Mouse (Mus musculus): ENCODE data around the gene Scrn1.

- no peak for TF ChIP-seq CTCF (conservative IDR thresholded peaks at IDR 0.05; ENCODE audit: low read length)
- TF ChIP-seq POU5F1 (IDR thresholded peaks at IDR 0.05; ENCODE audit: borderline replicate concordance, low read length) = no peak
These were observed 7.8 kb downstream of the Scrn1 start for GRCm38 (mm10) chr6:54558466-54558865.
